Mouse (Mus musculus) embryonic facial prominence, embryonic 14.5 days (tissue): Measurements from ENCODE around the gene Gm7168. TPM values are rescaled to one million over a fixed set of nuclear protein-coding genes. Genes with fewer than 3 reads are reported as not detected.
"Not testable (repeated sequence)": the region's sequence is repeated elsewhere in the genome, so short reads cannot be mapped to it uniquely, and the experiment has no call there.

ENCODE experiments used
- ATAC-seq: fragments of 200-750 bp; cut with Nextera tagmentation; 2 replicates; pipeline ENCODE4 v1.8.0; 2017; ENCODE audit warnings: low read depth, moderate number of reproducible peaks, moderate TSS enrichment
- DNase-seq: peaks from one replicate; pipeline ENCODE4 v3.0.0-alpha.2; 2015; ENCODE audit warnings: low spot score
- H3K27ac ChIP-seq: fragments of 300-500 bp; sonication (generic); replicated peaks from 2 replicates; pipeline ENCODE4 v1.5.1; 2014; ENCODE audit warnings: low read depth, mild to moderate bottlenecking, low read length, moderate library complexity
- H3K27me3 ChIP-seq: fragments of 300-500 bp; sonication (generic); replicated peaks from 2 replicates; pipeline ENCODE4 v1.6.1; 2014; ENCODE audit warnings: low read length; ENCODE audit not compliant: control insufficient read depth, insufficient read depth
- H3K36me3 ChIP-seq: fragments of 300-500 bp; sonication (generic); 2 replicates; pipeline ENCODE4 v1.6.1; 2014; ENCODE audit warnings: low read length, mixed read lengths; ENCODE audit not compliant: control insufficient read depth, insufficient read depth
- H3K4me1 ChIP-seq: fragments of 300-500 bp; sonication (generic); 2 replicates; pipeline ENCODE4 v1.6.1; 2014; ENCODE audit warnings: antibody characterized with exemption, low read length; ENCODE audit not compliant: control insufficient read depth, insufficient read depth
- H3K4me2 ChIP-seq: fragments of 300-500 bp; sonication (generic); 2 replicates; pipeline ENCODE4 v1.6.1; 2014; ENCODE audit warnings: low read depth, mild to moderate bottlenecking, low read length, moderate library complexity, mixed read lengths
- H3K4me3 ChIP-seq: fragments of 300-500 bp; sonication (generic); 2 replicates; pipeline ENCODE4 v1.5.1; 2014; ENCODE audit warnings: low read depth, mild to moderate bottlenecking, low read length
- H3K9ac ChIP-seq: fragments of 300-500 bp; sonication (generic); 2 replicates; pipeline ENCODE4 v1.6.1; 2014; ENCODE audit warnings: low read depth, mild to moderate bottlenecking, low read length, moderate library complexity, mixed read lengths
- H3K9me3 ChIP-seq: fragments of 300-500 bp; sonication (generic); 2 replicates; pipeline ENCODE4 v1.6.1; 2016; ENCODE audit warnings: low read length; ENCODE audit not compliant: control insufficient read depth
- WGBS: fragments of 180-500 bp; shearing (Covaris S2); extraction: QIAGEN DNeasy Blood & Tissue Kit; methylation state at CpG from one replicate; pipeline ENCODE4 v1.1.7; 2014; 5-methylcytosine and 5-hydroxymethylcytosine counted together
- polyA plus RNA-seq: library from polyadenylated mRNA; unstranded; fragments of >200 nt; fragmentation: Nextera tagmentation; extraction: Ambion mirVana; gene quantifications from 2 replicates; pipeline ENCODE4 v1.2.1, GENCODE M21; 2014

The Gm7168 gene
- polyA plus RNA-seq, 1 experiment from 2014 or later = not detected

- not testable (repeated sequence) for H3K36me3 ChIP-seq, H3K27ac ChIP-seq, DNase-seq, H3K4me3 ChIP-seq, H3K4me1 ChIP-seq, H3K27me3 ChIP-seq, H3K9ac ChIP-seq, ATAC-seq, H3K4me2 ChIP-seq, H3K9me3 ChIP-seq
- 89% methylated on average over 1 of the region's 1 CpGs for WGBS
Measured at GRCm38 (mm10) chr17:13951570-13951969, 3.4 kb downstream of the Gm7168 start.

- H3K36me3 ChIP-seq, H3K27me3 ChIP-seq, DNase-seq, H3K4me2 ChIP-seq, H3K9ac ChIP-seq, H3K4me3 ChIP-seq, ATAC-seq, H3K9me3 ChIP-seq, H3K27ac ChIP-seq, H3K4me1 ChIP-seq: not testable (repeated sequence)
- 65% methylated on average over 1 of the region's 2 CpGs for WGBS
Measured at GRCm38 (mm10) chr17:13958129-13958528, 10.0 kb downstream of the Gm7168 start.

- H3K9ac ChIP-seq, H3K27me3 ChIP-seq, H3K4me1 ChIP-seq, H3K4me3 ChIP-seq, ATAC-seq, H3K27ac ChIP-seq, H3K4me2 ChIP-seq, H3K9me3 ChIP-seq, DNase-seq, H3K36me3 ChIP-seq: not testable (repeated sequence)
- 84% methylated on average over 3 of the region's 3 CpGs for WGBS
Measured at GRCm38 (mm10) chr17:13962245-13962644, 14.1 kb downstream of the Gm7168 start.

- ATAC-seq, DNase-seq, H3K27ac ChIP-seq, H3K9me3 ChIP-seq, H3K9ac ChIP-seq, H3K4me1 ChIP-seq, H3K4me2 ChIP-seq, H3K27me3 ChIP-seq, H3K4me3 ChIP-seq, H3K36me3 ChIP-seq: not testable (repeated sequence)
- no CpG with 5 or more reads among the region's 2 CpGs for WGBS
Measured at GRCm38 (mm10) chr17:13965048-13965447, 16.9 kb downstream of the Gm7168 start.

GRCm38 (mm10) chr17:13969917-13970316, 21.7 kb downstream of the Gm7168 start:
- not testable (repeated sequence) for H3K4me1 ChIP-seq, DNase-seq, H3K4me2 ChIP-seq, H3K36me3 ChIP-seq, H3K27me3 ChIP-seq, H3K4me3 ChIP-seq, H3K9me3 ChIP-seq, ATAC-seq, H3K9ac ChIP-seq, H3K27ac ChIP-seq
- 59% methylated on average over 1 of the region's 2 CpGs for WGBS

- not testable (repeated sequence) for H3K27ac ChIP-seq, H3K27me3 ChIP-seq, H3K4me1 ChIP-seq, ATAC-seq, H3K4me3 ChIP-seq, H3K9ac ChIP-seq, H3K4me2 ChIP-seq, DNase-seq, H3K9me3 ChIP-seq, H3K36me3 ChIP-seq
- WGBS = 72% methylated on average over 5 of the region's 5 CpGs
Measured at GRCm38 (mm10) chr17:13970796-13971195, 22.6 kb downstream of the Gm7168 start.

- H3K36me3 ChIP-seq = no peaks in the 10 kb centered on the region
- no peaks in the 10 kb centered on the region for H3K9me3 ChIP-seq
- no peaks in the 10 kb centered on the region for H3K27me3 ChIP-seq
- H3K4me3 ChIP-seq = no peak overlapping the region
- H3K4me2 ChIP-seq = no peak overlapping the region
- 89% methylated on average over 1 of the region's 1 CpGs for WGBS
- H3K4me1 ChIP-seq = no peaks in the 10 kb centered on the region
- no peak overlapping the region for H3K27ac ChIP-seq
- ATAC-seq (no peak), DNase-seq (no peak)
- no peak overlapping the region for H3K9ac ChIP-seq
Measured at GRCm38 (mm10) chr17:13987690-13988089, 39.5 kb downstream of the Gm7168 start.

- H3K9ac ChIP-seq, ATAC-seq, H3K9me3 ChIP-seq, H3K4me2 ChIP-seq, H3K4me1 ChIP-seq, H3K4me3 ChIP-seq, H3K36me3 ChIP-seq, H3K27ac ChIP-seq, H3K27me3 ChIP-seq: not testable (repeated sequence)
- peak; percentile 17 for DNase-seq
- 33% methylated on average over 2 of the region's 2 CpGs for WGBS
Measured at GRCm38 (mm10) chr17:13993425-13993824, 45.3 kb downstream of the Gm7168 start.
